Mouse (Mus musculus) 3T3-L1 (cell line): Measurements from ENCODE around the gene Cc2d2a.

Source experiments
- DNase-seq: peaks from one replicate; pipeline ENCODE4 v3.0.0-alpha.2; 2015; ENCODE audit warnings: low read depth, low spot score

Cc2d2a gene

GRCm38 (mm10) chr5:43728375-43729165 lies 66.4 kb downstream of the Cc2d2a start:
- DNase-seq, result no peak

DNA sequence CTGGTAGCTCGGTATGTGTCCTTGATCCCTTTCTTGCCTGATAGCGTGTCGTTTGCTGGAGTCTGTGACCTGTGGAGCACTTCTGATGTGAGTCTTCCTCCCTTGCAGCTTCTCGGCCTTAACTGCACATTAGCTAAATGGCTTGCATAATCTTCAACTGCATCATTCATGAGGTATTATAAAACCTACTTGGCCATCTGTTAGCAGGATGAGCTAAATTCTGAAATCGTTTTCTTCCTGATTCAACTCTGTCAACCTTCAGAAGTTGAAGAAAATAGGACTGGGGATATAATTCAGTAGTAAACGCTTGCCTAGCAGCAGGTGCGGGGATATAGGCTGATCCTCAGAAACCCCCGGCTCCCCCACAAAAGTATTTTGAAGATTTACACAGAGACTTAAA lies 70.2 kb downstream of the Cc2d2a start:
- DNase-seq, result no peak

DNA sequence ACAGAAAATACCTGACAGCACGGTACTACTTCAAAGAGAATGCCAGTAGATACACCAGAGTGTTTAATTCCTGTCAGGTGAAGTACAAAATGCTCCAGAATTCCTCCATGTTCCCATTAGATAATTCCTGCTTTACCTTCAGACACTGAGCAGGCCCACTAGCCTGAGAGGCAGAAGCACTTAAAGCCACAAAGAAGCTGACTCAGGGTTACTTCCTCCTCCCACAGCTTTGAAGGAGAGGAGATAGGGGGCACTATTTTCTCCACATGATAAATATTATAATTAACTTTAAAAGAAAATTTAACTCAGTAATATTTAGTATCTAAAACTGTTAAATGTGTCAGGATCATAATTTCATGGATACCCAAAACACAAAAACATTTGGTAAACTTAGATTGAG lies 82.0 kb downstream of the Cc2d2a start:
- DNase-seq, result peak; percentile 26

- no peak for DNase-seq
Observed at GRCm38 (mm10) chr5:43745156-43745555, 83.0 kb downstream of the Cc2d2a start.

- no peak for DNase-seq
Observed at GRCm38 (mm10) chr5:43748039-43748438, 85.9 kb downstream of the Cc2d2a start.

- DNase-seq, result peak; percentile 35
Observed at GRCm38 (mm10) chr5:43749092-43749491, 86.9 kb downstream of the Cc2d2a start.

DNA sequence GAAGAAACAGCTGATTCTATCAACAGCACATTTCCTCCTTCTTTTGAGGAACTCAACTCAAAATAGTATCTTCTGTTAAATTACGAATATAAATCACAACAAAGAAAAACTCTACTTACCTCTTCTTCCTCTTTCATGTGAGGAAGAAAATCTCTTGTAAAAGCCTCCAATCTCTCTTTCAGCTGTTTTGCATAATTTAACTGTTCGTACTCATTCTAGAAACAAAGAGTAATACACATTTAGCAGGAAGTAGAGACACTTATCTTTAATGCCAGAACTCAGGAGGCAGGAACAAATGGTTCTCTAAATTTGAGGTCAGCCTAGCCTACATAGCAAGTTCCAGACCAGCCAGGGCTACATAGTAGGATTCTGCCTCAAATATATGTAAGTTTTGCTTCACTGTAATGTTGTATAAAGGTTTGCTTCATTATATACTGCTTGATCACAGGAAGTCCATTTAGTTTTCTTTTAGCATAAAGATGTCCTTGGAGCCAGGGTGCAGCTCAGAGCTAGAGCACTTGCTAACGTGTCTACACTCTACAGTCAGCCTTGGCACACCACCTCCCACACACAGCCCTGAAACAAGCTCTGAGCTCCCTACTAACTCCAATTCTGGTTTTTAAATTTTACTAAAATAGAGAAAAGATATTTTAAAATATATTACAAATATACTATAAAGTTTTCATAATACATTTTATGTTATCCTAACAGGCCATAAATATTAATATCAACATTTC lies 108.6 kb downstream of the Cc2d2a start:
- DNase-seq, result no peak

- no peak for DNase-seq
Observed at GRCm38 (mm10) chr5:43771555-43771954, 109.4 kb downstream of the Cc2d2a start.

DNA sequence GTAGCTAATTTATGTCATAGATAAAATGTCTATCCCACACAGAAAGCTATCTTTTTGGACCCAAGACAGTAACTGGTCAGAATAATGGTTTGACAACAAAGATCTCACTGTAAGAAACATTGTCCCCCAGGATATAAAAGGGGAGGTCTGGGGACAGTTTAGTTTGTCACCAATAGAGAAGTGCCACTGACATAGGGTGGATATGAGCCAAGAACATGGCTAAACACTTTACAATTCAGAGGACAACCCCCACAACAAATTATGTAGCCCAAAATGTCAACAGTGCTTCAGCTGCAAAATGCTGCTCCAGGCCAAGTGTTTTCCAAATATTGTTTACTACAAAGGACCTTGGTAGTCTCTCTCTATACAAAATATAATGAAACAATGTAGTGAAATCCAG lies 114.3 kb downstream of the Cc2d2a start:
- no peak for DNase-seq

DNA sequence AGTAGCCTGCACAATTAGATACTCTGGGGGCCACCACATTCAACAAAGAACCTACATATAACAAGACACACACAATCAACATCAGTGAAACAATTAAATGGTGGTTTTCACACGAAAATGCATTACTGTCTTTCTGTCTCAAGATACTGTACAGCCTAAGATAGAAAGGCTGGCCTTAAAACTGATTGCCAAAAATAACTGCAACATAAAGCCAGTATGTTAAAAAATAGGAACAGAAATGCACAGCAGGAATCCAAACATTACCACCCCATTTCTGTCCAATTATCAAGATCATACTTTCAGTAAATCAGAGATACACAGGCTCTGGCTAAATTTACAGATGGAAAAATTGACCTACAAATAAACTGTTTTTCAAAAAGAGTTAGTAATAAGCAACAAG lies 114.8 kb downstream of the Cc2d2a start:
- no peak for DNase-seq

DNA sequence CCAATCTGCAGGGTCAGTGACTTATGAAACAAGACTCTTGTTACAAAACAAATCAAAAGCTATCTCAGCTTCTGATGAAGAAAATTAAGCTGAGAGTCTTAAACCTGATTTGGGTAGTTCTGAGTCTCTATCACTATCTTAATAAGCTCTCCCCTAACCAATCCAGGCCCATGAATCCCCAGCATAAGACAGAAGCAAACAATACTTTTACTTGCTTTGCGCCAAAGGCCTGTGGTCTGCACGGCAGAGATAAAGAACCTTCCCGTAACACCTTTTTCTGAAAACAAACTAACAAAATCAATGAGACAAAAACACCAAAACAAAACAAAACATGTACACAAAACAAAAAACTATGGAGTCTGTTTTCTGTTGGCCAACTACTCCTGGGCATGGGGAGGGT lies 116.4 kb downstream of the Cc2d2a start:
- DNase-seq, result no peak

DNA sequence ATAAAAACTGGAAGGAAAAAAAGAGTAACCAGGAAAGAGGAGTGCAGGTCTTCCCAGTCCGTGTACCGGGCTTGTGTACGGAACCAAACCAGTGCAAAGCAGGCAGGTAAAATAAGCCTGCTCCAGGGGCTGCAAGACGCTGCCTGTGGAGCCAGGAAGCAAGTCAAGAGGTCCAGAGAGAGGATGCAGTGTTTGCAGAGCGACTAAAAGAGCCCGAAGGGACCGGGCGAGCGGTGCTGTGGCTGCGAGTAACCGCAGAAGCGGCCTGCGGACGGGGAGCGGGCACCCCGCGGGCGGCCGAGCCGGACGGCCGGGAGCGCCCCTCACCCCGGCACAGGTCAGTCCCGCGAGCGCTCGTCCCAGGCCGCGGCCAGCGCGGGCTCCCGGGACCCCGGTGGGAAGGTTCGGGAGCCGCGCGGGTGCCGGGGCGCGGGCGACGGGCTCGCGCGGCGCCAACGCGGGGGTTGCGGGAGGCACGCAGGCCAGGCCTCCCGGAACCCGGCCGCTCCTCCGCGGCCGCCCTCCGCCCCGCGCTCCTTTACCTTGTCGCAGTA lies 119.4 kb downstream of the Cc2d2a start:
- DNase-seq, result peak; percentile 54

GRCm38 (mm10) chr5:43781977-43782930 lies 120.1 kb downstream of the Cc2d2a start:
- peak; percentile 66 for DNase-seq

DNA sequence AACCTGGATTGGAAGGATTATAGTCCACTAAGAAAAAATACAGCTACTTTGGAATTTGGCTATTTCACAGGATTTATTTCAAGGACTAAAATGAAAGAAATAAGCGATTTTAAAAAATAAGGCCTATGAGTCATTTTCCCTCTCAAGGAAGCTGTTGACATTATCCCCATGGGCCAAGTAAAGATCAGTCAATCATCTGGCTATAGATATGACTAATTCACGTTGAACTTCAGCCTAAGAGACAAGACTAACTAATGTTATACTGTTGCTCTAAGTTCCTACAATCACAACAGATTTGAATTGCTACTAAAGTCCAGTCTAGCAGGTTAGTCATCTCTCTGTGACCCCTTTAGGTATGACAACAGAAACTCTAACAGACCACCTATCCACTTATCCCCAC lies 121.8 kb downstream of the Cc2d2a start:
- peak; percentile 92 for DNase-seq

DNA sequence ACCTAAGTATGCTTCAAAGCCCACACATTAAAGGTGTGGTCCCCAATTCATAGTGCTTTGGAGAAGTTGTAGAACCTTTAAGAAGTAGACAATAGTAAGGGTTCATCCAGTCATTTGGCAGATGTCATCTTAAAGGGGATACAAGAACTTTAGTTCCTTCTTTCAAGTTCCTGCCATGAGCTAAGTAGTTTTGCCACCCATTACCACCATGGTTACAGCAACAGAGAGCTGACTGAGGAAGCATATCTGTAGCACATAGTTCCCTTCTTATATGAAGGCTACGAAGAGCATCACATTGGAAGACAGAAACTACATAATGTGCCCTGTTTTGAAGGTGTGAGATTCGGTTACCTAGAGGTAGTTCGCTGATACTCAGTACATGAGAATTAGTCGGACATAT lies 124.5 kb downstream of the Cc2d2a start:
- DNase-seq, result no peak

DNA sequence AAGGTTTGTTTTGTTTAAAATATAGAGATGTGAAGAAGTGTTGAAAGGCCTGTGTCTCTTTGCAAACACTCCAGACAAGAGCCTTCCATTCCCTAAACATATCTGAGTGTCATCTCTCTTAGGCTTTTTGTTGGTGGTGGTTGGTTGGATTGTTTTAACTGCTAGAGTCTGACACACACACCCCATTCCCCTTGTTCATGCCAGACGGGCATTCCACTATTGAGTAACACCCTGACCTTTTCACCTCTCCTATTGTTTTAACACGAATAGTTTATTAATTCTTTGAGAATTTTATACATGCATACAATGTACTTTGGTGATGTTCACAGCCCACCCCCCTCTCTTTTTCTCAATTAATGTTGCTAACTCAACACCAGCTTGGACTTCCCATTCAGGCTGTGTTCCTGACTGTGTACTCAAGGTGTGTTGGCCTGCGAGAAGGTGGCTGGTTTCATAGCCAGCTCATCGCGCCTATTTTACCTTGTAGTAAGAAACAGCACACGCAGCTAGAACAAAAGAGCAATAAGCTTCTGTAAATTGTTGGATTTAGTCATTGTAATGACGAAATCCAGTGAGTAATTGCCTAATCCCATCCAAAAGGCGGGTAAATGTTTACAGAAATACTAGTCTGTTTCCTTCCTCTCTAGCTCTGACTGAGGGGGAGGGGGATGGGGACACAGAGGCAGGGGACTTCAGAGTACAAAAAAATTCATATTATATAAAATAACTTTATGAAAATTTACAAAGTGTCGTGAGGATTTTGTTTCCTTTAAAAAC lies 126.0 kb downstream of the Cc2d2a start:
- DNase-seq, result peak; percentile 77
